Mouse (Mus musculus): ENCODE results near the gene Asb1.

Asb1 gene

GRCm38 (mm10) chr1:91547567-91547966 lies 7.2 kb downstream of the Asb1 start:
- no peak for DNase-seq

- DNase-seq, result no peak
Observed at GRCm38 (mm10) chr1:91549073-91549472, 8.7 kb downstream of the Asb1 start.

GRCm38 (mm10) chr1:91557099-91557498 lies 16.8 kb downstream of the Asb1 start:
- no peak for DNase-seq

GRCm38 (mm10) chr1:91561226-91561625 lies 20.9 kb downstream of the Asb1 start:
- no peak for DNase-seq

GRCm38 (mm10) chr1:91562977-91563590 lies 22.7 kb downstream of the Asb1 start:
- DNase-seq, result no peak

- DNase-seq, result no peak
Observed at GRCm38 (mm10) chr1:91564004-91564403, 23.7 kb downstream of the Asb1 start.

GRCm38 (mm10) chr1:91564598-91564997 lies 24.3 kb downstream of the Asb1 start:
- DNase-seq, result no peak

GRCm38 (mm10) chr1:91567269-91567668 lies 26.9 kb downstream of the Asb1 start:
- DNase-seq, result no peak

- no peak for DNase-seq
Observed at GRCm38 (mm10) chr1:91572458-91572857, 32.1 kb downstream of the Asb1 start.

GRCm38 (mm10) chr1:91574208-91574607 lies 33.9 kb downstream of the Asb1 start:
- no peak for DNase-seq

- no peak for DNase-seq
Observed at GRCm38 (mm10) chr1:91577883-91578517, 37.7 kb downstream of the Asb1 start.

- no peak for DNase-seq
Observed at GRCm38 (mm10) chr1:91580503-91580902, 40.2 kb downstream of the Asb1 start.

- DNase-seq, result no peak
Observed at GRCm38 (mm10) chr1:91581206-91581605, 40.9 kb downstream of the Asb1 start.

GRCm38 (mm10) chr1:91584969-91585835 lies 44.9 kb downstream of the Asb1 start:
- no peak for DNase-seq

GRCm38 (mm10) chr1:91589738-91590137 lies 49.4 kb downstream of the Asb1 start:
- no peak for DNase-seq

GRCm38 (mm10) chr1:91595521-91596020 lies 55.2 kb downstream of the Asb1 start:
- DNase-seq, result no peak

GRCm38 (mm10) chr1:91597611-91598010 lies 57.3 kb downstream of the Asb1 start:
- DNase-seq, result no peak

- DNase-seq, result peak; percentile 22
Observed at GRCm38 (mm10) chr1:91600671-91601361, 60.5 kb downstream of the Asb1 start.

- no peak for DNase-seq
Observed at GRCm38 (mm10) chr1:91601362-91602096, 61.2 kb downstream of the Asb1 start.

- DNase-seq, result no peak
Observed at GRCm38 (mm10) chr1:91605632-91606031, 65.3 kb downstream of the Asb1 start.

- no peak for DNase-seq
Observed at GRCm38 (mm10) chr1:91606701-91607100, 66.4 kb downstream of the Asb1 start.

GRCm38 (mm10) chr1:91607141-91607540 lies 66.8 kb downstream of the Asb1 start:
- no peak for DNase-seq

Data from cerebellum, adult 11 months (tissue).